Mouse (Mus musculus): ENCODE data around the gene Boc.

DNA sequence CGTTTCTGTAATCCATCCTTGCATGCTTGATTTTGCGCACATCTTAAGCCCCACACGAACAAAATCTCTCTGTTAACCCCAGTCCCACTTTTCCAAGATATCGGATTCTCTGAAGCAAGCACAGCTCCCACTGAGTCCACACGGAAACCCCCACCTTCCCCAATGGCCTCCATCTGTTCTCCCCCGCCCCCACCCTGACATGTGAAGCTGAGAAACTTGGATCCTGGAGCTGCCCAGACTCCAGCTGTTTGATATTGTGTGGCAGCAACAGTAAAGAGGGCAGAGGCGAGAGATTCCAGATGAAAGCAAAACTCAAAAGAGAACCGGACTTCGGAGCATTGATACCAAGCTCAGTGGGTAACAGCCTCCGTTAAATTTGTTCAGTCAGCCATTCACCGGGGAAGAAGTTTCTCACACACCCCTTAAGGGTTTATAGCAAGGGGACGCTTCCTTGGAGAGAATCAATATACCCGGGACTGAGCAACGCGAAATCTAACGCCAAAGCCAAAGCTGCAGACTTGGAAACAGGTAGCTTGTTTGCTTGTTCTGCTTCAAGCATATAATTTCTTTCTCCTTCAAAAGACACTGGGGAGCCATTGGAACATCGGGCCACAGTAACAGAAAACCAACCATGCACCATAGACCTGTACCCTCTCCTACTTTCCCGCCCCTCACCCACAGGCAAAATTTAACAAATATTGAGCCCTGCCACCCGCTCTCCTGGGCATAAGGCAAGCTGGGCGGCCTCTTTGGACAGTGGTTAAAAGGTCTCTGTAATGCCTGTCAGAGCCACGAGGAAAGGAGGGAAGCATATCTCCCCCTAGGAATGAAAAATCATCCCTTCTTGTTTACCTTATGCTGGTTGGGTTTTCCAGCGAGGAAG lies 6.9 kb upstream of the Boc start:
- TF ChIP-seq TAL1 (IDR thresholded peaks at IDR 0.05; ENCODE audit: low read length) = no peak
- no peak for TF ChIP-seq GATA1 (IDR thresholded peaks at IDR 0.05; ENCODE audit: low read length)
